Mouse (Mus musculus) cerebellum, adult 11 months (tissue): ENCODE measurements around the gene Olfr38.

ENCODE experiments used
- DNase-seq: peaks from one replicate; pipeline ENCODE4 v3.0.0; 2022

The Olfr38 gene

DNA sequence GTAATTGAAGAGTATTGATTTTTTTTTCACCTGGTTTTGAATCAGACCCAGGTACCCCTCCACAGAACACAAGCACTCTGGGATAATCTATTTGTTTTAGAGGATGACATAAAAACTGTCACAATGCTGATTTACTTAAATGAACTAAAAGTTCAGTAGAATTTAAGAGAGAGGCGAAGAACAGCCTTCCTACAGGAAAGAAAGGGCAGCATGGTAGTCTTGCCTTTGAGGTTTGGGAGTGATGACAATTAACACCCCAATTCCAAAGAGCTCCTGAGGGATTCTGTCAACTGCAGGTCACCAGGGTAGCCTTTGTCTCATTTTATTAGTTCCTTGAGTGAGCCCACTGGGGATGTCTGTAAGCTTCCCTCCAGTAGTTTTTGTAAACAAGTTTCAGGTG, at the start of gene Olfr38:
TSS of gene Olfr38 (plus strand) at position 301 of the 400 bp plus-strand sequence.
- DNase-seq = no peak

DNA sequence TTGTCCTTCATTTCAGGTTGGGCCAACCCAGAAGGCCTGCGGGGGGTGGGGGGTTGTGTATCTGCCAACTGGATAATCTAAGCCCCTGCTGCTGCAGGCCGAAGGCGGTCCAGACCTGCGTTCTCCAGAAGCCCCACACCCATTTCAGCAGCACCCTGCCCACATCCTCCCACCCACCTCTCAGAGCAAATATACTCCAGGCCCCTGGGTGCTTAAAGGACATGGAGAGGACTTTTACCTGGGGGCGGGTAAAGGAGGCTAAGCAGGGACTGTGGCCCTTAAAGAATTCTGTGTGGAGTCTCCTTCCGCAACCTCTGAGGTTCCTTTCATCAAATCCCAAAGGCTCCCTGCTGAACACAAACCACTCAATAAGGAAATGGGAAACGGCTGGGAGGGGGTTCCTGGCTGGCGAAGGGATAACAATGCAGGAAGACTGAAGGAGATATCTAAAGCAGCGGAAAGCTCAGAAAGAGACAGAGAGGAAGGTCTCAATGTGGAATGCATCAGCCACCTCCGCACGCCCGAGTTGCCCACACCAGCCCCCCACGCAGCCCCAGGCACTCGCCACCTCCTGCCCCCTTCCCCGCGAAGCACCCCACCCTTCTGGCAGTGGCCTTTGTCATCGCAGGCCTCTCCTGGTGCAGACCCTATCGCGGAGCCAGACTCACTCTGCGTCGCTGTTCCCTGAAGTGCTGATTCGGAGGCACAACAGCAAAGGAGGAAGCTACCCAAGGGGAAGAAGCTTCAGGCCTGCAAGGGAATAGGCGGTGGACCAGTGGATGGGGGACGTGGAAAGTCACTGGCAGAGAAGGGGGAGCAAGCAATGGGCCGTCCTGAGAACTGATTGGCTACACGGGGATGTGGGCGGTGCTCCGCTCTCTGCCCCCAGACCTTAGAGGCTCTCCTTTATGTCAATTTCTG, 46.7 kb upstream of the Olfr38 start, which contains the start of gene Tcaf1:
TSS of gene Tcaf1 (minus strand) at position 798 of the 921 bp plus-strand sequence.
- DNase-seq = peak; percentile 88

DNA sequence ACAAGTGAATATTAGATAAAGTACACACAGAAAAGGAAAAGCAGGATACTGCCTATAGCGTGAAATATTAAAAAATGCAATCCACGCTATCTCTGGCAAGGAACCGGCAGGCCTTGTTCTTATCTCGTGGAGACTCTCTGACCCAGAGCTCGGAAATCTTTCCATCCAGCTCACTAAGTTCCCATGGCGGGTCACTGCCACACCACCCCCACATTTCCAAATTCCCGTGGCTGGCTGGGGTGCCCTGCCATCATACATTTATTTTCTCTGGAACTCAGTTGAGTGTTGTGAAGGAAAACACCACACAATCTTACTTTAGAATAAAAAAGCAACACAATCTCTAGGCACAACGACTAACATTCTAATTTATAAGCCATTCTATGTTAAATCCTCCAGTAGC, 41.5 kb upstream of the Olfr38 start:
- DNase-seq = no peak

DNA sequence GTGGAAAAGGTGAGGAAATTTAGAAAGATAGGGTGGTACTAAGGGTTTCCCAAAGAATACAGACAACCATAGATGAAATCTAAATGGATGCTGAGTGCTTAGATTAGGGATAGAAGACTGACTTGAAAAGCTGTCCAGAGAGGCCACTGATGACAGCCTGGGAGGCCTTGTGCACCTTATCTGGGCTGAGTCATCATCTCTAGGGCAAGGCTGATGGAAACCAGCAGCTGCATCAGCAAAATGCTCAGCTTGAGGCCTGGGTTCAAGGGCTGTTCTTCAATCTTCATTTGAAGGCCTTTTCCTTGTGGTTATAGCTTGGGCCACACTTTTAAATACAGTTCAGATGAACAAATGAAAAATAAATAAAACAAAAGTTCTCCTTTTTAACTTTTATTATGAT, 38.2 kb upstream of the Olfr38 start:
- DNase-seq = no peak

DNA sequence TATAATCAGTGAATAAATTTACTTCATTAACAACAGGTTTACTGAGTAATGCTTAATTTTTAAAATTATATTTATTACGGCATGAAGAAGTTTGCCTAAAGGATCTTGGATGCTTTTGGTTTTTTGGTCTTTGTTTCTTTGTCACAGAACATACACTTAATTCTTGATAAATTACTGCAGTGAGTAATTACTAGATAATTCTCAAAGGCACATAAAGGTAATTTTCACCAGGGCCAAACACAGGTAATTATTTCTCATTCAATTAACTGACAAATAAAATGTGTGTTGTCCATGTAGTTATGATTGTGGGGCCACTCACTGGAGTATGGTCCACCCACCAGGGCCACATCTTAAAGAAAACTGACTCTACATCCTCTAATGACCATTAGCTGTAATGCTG, 17.1 kb upstream of the Olfr38 start, which contains the start of gene Olfr453:
TSS of gene Olfr453 (plus strand) at position 301 of the 400 bp plus-strand sequence.
- DNase-seq = no peak

DNA sequence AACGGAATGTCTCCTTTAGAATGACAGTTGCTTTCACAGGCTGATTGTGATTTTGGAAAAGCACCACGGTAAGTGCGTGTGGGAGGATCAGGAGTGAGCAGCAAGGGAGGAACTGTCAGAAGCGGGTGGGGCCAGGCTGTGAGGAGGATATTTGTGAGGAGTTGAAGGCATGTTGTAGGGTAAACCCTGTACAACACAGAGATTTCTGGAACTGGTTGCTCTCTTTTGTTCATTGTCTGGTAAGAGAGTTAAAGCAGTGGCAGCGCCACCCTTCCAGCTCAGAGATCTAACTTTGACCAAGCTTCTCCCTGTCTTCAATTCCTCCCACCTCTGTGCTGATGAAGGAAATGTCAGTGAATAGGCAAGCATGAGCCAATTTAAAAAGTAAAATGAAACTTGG, 13.9 kb upstream of the Olfr38 start:
- no peak for DNase-seq

DNA sequence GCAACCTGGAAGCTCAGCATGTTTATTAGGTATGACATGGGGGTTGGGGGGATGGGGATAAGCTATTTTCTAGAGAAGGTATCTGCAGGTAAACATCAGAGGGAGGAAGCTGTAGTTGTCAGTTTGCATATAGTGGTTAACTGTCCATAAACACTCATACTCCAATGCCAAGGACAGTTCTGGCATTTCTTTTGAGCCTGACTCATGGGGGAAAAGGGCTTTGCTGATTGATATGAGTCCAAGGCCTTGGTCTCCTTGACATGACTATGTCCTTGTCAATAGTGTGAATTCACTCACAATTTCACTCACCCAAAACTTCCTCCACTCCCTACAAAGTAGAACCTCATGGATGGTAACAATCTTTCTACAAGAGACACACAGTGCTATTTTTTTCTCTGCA, 8.4 kb upstream of the Olfr38 start:
- no peak for DNase-seq

DNA sequence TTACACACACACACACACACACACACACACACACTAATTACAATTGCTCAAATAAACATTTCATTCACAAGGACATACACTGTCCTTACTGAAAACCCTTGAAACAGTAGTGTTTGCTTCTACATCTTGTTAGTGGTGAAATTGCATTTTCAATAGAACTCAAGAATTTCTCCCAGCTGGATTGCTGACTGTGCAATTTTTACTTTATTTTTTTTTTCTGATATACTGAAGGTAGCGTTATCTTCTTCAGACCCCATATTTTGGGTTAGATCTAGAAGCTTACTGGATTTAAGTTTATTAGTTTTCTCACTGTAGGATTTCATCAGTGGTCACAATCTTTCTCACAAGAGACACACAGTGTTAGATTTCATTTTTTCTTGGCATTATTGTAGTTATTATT, 20.9 kb downstream of the Olfr38 start:
- no peak for DNase-seq

DNA sequence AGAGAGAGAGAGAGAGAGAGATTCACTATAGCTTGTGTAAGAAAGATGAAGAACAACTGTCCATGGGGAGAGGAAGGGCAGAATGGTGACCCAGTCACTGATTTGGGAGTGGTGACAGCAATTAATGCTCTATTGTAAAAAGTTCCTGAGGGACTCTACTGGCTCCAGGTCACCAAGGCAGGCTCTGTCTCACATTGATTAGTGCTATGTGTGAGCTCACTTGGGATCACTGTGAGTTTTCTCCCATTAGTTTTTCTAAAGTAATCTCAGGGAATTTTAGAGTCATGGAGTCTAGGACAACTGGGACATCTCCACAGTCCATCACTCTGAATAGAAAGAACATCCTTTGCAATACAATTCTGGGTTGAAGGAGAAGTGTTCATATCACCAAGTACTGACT, 28.6 kb downstream of the Olfr38 start, which contains the start of gene Olfr452:
TSS of gene Olfr452 (plus strand) at position 301 of the 400 bp plus-strand sequence.
- DNase-seq = no peak

DNA sequence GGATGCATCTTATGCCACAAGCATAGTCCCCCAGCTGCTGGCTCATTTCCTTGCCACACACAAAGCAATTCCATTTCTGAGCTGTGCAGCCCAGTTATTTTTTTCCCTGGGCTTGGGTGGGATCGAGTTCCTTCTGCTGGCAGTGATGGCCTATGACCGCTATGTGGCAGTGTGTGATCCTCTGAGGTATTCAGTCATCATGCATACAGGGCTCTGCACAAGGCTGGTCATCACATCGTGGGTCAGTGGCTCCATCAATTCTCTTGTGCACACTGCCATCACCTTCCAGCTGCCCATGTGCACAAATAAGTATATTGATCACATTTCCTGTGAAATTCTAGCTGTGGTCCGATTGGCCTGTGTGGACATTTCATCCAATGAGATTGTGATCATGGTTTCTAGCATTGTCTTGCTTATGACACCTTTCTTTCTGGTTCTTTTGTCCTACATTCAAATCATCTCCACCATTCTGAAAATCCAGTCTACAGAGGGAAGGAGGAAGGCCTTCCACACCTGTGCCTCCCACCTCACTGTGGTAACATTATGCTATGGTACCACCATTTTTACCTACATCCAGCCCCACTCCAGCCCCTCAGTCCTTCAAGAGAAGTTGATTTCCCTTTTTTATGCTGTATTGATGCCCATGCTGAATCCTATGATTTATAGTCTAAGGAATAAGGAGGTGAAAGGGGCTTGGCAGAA, 34.2 kb downstream of the Olfr38 start:
- no peak for DNase-seq

DNA sequence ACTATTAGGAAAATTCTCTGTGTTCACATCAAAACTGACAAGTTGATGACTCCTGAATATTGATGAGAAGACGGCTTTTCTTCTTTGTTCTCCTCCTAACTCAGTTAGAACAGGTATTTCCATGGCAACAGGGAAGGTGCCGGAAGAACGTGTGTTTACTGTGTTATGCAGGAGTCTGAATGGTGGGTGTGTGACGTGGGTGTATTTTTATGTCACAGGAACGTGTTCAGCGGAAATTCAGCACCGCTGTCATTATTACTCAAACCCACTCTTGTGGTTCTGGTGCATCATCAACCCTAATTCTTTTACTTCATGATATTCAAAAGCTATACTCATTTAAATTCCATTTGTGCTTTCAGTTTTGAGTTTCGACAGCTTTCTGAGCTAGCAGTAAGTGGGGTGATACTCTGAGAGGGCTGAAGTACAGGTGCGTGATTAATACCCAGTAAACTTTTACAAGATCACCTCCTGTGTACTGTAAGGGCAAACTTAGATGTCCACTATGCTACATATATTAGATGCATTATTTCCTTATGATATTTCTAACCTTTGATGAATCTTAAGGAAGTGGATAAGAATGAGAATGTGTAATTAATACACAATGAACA, 34.8 kb downstream of the Olfr38 start:
- no peak for DNase-seq

DNA sequence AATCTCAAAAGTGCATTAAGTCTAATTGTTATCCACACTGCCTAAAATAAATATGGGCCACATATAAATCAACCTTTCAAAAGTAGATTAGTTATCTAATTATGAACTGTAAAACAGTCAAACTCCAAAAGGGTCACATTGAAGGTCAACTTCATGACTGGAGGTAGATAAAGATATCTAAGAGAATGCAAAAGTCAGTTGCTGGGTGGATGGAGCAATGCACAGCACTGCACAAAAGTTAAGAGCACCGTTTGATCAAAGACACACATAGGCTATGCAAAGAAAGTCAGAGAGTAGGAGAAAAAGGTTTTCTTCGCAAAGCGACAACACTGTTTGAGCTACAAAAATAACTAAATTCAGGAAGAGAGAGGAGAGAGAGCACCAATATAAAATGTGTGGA, 38.8 kb downstream of the Olfr38 start:
- DNase-seq = no peak

DNA sequence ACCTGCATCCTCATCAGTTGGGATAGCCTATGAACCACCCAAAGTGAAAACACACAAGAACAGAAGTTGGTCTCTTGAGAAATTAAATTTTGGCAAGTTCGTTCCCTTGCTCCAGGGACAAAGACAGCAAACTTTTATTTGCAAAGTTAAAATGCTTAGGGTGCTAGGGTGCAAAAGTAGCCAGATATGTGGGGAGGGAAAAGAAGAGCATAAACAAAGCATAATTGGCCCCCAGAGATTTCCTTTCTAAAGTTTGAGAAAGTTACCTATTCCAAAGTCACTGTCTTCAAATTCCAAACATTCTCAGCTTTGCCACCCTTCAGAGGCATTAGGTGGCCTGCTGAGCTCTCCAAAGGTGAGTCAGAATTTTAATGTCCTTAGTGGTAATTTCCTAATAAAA, 55.4 kb downstream of the Olfr38 start, which contains the start of gene Olfr450:
TSS of gene Olfr450 (plus strand) at position 301 of the 400 bp plus-strand sequence.
- DNase-seq = no peak
